Mouse (Mus musculus) E14TG2a.4 (cell line): ENCODE measurements around the gene Lman2.

Experiments used
- H3K27me3 ChIP-seq: 2 replicates; pipeline ENCODE4 v1.6.1; 2014; ENCODE audit warnings: low read length, control low read depth; ENCODE audit not compliant: insufficient read depth
- H3K36me3 ChIP-seq: 2 replicates; pipeline ENCODE4 v1.6.1; 2014; ENCODE audit warnings: low read length, control low read depth; ENCODE audit not compliant: insufficient read depth
- H3K4me1 ChIP-seq: replicated peaks from 2 replicates; pipeline ENCODE4 v1.6.1; 2014; ENCODE audit warnings: low read depth, low read length, control low read depth
- H3K4me3 ChIP-seq: replicated peaks from 2 replicates; pipeline ENCODE4 v1.5.1; 2014; ENCODE audit warnings: mild to moderate bottlenecking, low read length
- H3K9me3 ChIP-seq: 2 replicates; pipeline ENCODE4 v1.6.1; 2014; ENCODE audit warnings: low read length, control low read depth
- CTCF ChIP-seq: conservative IDR thresholded peaks from 2 replicates; pipeline ENCODE4 v1.5.1; 2014; ENCODE audit warnings: low read length
- NANOG ChIP-seq: IDR thresholded peaks from 2 replicates; pipeline ENCODE4 v1.6.1; 2014; ENCODE audit warnings: borderline replicate concordance, low read length, mixed read lengths
- POU5F1 ChIP-seq: IDR thresholded peaks from 2 replicates; pipeline ENCODE4 v1.6.1; 2014; ENCODE audit warnings: low read length, borderline replicate concordance

Lman2 gene

DNA sequence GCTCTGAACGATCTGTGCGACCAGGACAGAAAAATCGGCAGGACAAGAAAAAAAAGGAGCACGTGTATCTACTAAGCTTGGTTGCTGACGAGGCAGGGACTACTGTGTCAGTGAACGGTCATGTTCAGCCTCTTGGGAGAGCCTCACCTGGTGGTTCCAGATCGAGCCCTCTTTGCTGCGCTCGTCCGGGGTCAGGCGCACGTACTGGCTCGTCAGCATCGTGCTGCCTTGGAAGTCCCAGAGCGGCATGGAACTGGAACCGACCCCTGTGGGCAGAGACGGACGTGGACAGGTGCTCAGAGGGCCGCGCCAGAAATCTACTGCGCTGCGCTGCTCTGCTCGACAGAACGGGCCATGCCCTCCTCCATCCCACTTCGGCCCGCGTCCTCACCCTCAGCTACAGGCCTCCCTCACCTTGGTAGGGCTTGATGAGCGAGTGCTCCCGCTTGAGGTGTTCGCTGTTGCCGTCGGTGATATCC lies 570 bp downstream of the Lman2 start:
- Histone ChIP-seq H3K4me1 (peaks cover 49% of the 10 kb centered on the region), H3K9me3 (no peaks in the 10 kb centered on the region), H3K4me3 (peak overlapping the region; percentile 99), H3K27me3 (no peaks in the 10 kb centered on the region), H3K36me3 (peaks cover 42% of the 10 kb centered on the region)
- TF ChIP-seq POU5F1 (no peak), NANOG (no peak), CTCF (no peak)

DNA sequence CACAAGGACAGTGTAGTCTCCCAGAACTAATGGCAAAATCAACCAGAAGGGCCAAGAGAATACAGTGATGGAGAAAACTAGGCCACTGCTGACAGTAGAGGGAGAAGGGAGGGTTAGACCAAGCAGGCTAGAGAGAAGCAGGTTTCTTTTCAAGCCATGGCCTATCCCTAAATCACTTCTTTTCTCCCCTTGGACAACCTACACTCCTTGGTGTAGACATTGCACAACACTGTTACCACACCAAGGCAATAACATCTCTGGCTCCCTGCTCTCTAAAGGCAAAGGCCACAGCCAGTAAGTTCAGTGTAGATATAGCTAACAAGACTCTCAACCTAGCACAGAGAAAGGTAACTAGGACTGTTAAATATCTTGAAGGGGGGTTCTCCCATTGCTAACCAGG lies 1.4 kb downstream of the Lman2 start:
- H3K9me3 ChIP-seq = no peaks in the 10 kb centered on the region
- H3K4me1 ChIP-seq = peaks cover 54% of the 10 kb centered on the region
- TF ChIP-seq POU5F1 (no peak), NANOG (no peak), CTCF (no peak)

DNA sequence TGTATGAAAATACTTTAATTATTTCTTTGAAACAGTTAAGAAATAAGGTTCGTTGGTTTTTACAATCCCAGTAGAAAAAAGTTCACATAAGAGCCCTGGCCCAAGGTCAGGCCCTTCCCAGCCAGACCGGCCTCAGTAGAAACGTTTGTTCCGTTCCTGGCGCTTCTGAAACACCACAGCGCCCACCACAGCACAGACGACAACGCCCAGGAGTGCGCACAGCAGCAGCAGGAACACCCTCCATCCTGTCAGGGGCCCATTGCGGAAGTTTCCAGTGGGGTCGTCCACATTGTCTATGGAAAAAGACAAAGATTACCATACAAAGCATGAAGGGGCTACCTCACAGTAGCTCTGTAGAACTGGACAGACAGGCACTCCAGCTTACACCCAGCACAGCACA lies 15.8 kb downstream of the Lman2 start:
- peaks cover 81% of the 10 kb centered on the region for H3K4me1 ChIP-seq
- H3K36me3 ChIP-seq = peaks cover 90% of the 10 kb centered on the region
- no peaks in the 10 kb centered on the region for H3K27me3 ChIP-seq
- TF ChIP-seq CTCF (no peak), POU5F1 (no peak)
- no peak overlapping the region for H3K4me3 ChIP-seq
- H3K9me3 ChIP-seq = no peaks in the 10 kb centered on the region

More for the DNA sequence above, 1.4 kb downstream of the Lman2 start:
- peak overlapping the region; percentile 99 for H3K4me3 ChIP-seq
- no peaks in the 10 kb centered on the region for H3K27me3 ChIP-seq
- peaks cover 50% of the 10 kb centered on the region for H3K36me3 ChIP-seq

DNA sequence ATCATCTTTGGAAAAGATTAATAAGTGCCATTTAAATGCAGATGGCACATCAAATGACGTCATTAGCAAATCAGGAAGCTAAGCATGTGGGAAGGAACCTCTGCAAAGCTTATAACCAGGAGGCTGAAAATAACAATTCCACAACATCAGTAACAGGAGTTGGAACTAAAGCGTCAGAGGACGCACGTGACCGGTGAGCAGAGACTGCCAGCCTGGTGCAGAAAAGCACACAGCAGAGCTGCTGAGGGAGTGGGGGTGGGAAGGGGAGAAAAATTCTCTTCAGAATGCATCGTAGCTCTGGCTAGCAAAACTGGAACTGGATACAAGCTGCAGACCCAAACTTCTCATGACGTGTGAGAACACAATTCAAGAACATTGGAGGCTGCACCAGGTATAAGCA lies 18.3 kb downstream of the Lman2 start:
- Histone ChIP-seq H3K9me3 (no peaks in the 10 kb centered on the region), H3K27me3 (no peaks in the 10 kb centered on the region), H3K4me1 (peaks cover 90% of the 10 kb centered on the region), H3K4me3 (no peak overlapping the region), H3K36me3 (peaks cover 65% of the 10 kb centered on the region)
- TF ChIP-seq CTCF (no peak), NANOG (no peak), POU5F1 (no peak)

DNA sequence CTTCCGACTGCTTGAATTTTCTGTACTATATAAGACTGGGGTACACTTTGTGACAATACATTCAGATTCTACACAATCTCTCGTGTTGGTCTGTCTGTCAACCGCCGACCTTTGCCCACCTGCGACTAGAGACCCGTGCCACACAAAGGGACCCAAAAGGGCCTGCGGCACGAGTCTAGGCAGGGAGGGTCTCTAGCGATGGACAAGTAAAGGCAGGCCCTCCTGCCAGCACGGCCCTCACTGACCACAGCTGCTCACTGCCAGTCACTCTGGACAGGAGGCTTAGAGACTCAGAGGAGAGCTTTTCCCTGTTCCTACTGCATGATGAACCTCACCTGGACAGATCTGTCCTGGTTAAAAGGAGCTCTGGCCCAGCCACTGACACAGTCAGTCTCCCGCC lies 20.1 kb downstream of the Lman2 start:
- Histone ChIP-seq H3K9me3 (no peaks in the 10 kb centered on the region), H3K4me3 (0 out of 2 replicates have a peak overlapping the region, but pooled peaks have one; percentile 13), H3K27me3 (no peaks in the 10 kb centered on the region), H3K36me3 (peaks cover 47% of the 10 kb centered on the region), H3K4me1 (peaks cover 97% of the 10 kb centered on the region)
- TF ChIP-seq CTCF = no peak
- no peak for TF ChIP-seq POU5F1
- TF ChIP-seq NANOG = no peak

DNA sequence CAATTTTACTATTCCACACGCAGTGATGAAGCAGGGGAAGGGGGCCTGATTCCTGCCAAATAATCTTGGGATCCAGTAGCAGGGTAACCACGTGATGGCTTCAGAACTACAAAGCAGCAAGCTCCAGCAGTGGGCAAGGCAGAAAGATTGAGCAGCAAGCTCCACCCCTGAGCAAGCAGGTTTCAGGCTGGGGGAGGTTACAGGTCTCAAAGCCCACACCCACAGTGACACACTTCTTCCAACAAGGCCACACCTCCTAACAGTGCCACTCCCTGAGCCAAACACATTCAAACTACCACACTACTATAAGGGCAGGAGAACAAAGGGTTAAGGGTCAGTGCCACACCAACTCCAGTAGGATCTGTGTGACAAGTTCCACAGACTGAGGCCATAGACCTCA lies 23.3 kb downstream of the Lman2 start:
- peak overlapping the region; percentile 74 for H3K4me3 ChIP-seq
- H3K27me3 ChIP-seq = no peaks in the 10 kb centered on the region

DNA sequence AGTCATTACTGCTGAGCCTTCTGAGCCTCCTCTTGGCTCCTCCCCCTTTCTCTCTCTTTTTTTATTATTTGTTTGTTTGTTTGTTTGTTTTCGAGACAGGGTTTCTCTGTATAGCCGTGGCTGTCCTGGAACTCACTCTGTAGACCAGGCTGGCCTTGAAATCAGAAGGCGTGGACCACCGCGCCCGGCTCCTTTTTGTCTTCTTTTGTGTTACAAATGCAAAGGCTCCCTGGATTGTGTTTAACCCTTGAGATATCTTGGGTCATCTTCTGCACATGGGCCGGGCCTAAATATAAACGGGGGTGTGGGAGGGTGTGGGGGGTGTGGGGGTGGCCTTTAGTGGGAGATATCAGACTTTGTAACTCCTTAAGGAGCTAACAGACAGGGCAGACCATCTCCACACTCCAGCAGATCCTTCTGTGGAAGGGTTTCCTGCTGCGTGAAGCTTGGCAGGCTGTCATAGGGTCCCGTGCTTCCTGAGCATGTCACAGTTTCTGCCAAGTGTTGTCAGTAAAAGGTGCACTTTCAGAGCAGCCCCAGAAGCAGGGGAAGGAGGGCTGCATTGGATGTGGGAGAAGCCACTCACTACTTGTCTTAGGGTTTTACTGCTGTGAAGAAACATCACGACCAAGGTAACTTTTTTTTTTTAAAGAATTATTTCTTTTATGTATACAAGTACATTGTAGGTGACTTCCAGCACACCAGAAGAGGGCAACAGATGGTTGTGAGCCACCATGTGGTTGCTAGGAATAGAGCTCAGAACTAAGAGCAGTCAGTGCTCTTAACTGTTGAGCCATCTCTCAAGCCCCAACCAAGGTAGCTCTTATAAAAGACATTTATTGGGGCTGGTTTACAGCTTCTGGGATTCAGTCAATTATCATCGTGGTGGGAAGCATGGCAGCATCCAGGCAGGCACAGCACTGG lies 24.2 kb downstream of the Lman2 start:
- H3K4me3 ChIP-seq = peak overlapping the region; percentile 74
- TF ChIP-seq CTCF (no peak), POU5F1 (no peak), NANOG (no peak)
- no peaks in the 10 kb centered on the region for H3K9me3 ChIP-seq
- no peaks in the 10 kb centered on the region for H3K27me3 ChIP-seq
- peaks cover 6% of the 10 kb centered on the region for H3K36me3 ChIP-seq
- H3K4me1 ChIP-seq = peaks cover 97% of the 10 kb centered on the region

More for the DNA sequence above, 23.3 kb downstream of the Lman2 start:
- Histone ChIP-seq H3K4me1 (peaks cover 97% of the 10 kb centered on the region), H3K36me3 (peaks cover 15% of the 10 kb centered on the region), H3K9me3 (no peaks in the 10 kb centered on the region)
- TF ChIP-seq POU5F1 (no peak), NANOG (no peak)

DNA sequence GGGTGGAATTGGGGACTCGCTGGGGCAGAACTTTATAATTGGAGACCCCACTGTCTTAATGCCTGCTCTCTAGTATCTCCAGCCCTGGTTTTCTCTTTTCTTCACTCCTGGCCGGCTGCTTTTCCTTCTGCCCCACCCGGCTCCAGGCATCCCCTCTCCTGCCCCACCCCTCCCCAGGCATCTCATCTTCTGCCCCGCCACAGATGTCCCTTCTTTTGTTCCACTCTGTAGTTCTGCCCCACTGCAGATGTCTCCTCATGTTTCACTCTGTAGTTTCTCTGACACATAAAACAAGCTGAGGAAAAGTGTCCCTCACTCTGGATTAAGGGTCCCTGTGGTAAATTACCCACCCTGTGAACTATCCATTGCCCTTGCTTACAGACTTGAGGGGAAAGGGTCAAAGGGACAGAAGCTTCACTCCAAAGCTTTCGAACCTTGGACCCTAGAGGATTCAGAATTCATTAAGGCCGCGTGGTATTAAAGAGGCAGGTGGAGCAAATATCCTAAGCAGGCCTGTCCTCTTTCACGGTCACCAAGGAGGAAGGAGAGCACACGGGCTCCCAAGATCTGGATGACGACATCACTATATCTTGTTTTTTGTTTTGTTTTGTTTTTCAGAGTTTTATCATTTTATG lies 25.1 kb downstream of the Lman2 start:
- peak overlapping the region; percentile 74 for H3K4me3 ChIP-seq
- peaks cover 95% of the 10 kb centered on the region for H3K4me1 ChIP-seq
- no peaks in the 10 kb centered on the region for H3K9me3 ChIP-seq
- H3K36me3 ChIP-seq = no peaks in the 10 kb centered on the region
- TF ChIP-seq POU5F1 (no peak), CTCF (no peak), NANOG (no peak)
- H3K27me3 ChIP-seq = no peaks in the 10 kb centered on the region
